Mouse (Mus musculus): ENCODE results near the gene Kras. TPM values are rescaled to one million over a fixed set of nuclear protein-coding genes. Genes with fewer than 3 reads are reported as not detected.

The Kras gene
- total and polyA plus RNA-seq, 3 experiments = 15.6 to 44.3 TPM; not detected in 1

- Histone ChIP-seq H3K27ac (ENCODE audit: control insufficient read depth, low read depth, low read length) (no peak overlapping the region), H3K36me3 (ENCODE audit: control insufficient read depth in 1 of 2, insufficient read depth in 2 of 2, low read length in 2 of 2) (peaks cover 3 to 21% of the 10 kb centered on the region in 2 experiments; a peak in 3 of 4 replicates), H3K79me2 (ENCODE audit: control insufficient read depth, insufficient read depth, low read length, poor library complexity) (peaks cover 6% of the 10 kb centered on the region), H3K9ac (ENCODE audit: control insufficient read depth, low read depth, low read length, poor library complexity, severe bottlenecking) (no peak overlapping the region), H3K27me3 (ENCODE audit: control insufficient read depth in 1 of 2, insufficient read depth in 2 of 2, low read length in 2 of 2) (no peaks in the 10 kb centered on the region), H3K4me1 (ENCODE audit: control insufficient read depth in 1 of 2, insufficient read depth in 2 of 2, low read length in 2 of 2) (no peaks in the 10 kb centered on the region), H3K4me3 (ENCODE audit: control insufficient read depth in 1 of 2, insufficient read depth in 1 of 2, low read depth in 2 of 2, low read length in 2 of 2) (no peak overlapping the region), H3K9me3 (replicated peaks; ENCODE audit: insufficient read depth, low read length) (no peaks in the 10 kb centered on the region)
- peak; percentile 60 for DNase-seq (ENCODE audit: low read depth, low spot score)
- TF ChIP-seq MYC (IDR thresholded peaks at IDR 0.05; ENCODE audit: low read depth, low read length) (no peak), TAL1 (IDR thresholded peaks at IDR 0.05; ENCODE audit: low read length) (no peak), USF1 (IDR thresholded peaks at IDR 0.05; ENCODE audit: low read depth, low read length) (no peak), ELF1 (IDR thresholded peaks at IDR 0.05; ENCODE audit: low read depth, low read length) (no peak), JUND (IDR thresholded peaks at IDR 0.05; ENCODE audit: low read depth, low read length) (no peak), POLR2AphosphoS2 (IDR thresholded peaks at IDR 0.05; ENCODE audit: low read length) (no peak), ZKSCAN1 (IDR thresholded peaks at IDR 0.05; ENCODE audit: low read depth, low read length) (no peak), ZMIZ1 (IDR thresholded peaks at IDR 0.05; ENCODE audit: low read depth, low read length) (no peak), TBP (IDR thresholded peaks at IDR 0.05; ENCODE audit: low read depth, low read length) (no peak), RAD21 (IDR thresholded peaks at IDR 0.05; ENCODE audit: low read depth, low read length) (peak; percentile 84), GABPA (IDR thresholded peaks at IDR 0.05; ENCODE audit: low read depth, low read length) (no peak), NRF1 (IDR thresholded peaks at IDR 0.05; ENCODE audit: insufficient read depth, low read depth, low read length, poor library complexity, severe bottlenecking) (no peak), E2F4 (IDR thresholded peaks at IDR 0.05; ENCODE audit: borderline replicate concordance, low read depth, low read length) (no peak), CTCF (IDR thresholded peaks at IDR 0.05 in 2 of 3, conservative IDR thresholded peaks at IDR 0.05 in 1 of 3; ENCODE audit: control insufficient read depth in 1 of 3, insufficient read depth in 1 of 3, low read depth in 2 of 3, low read length in 3 of 3, poor library complexity in 1 of 3, severe bottlenecking in 1 of 3) (peak in 2 of 3 experiments; percentile 44 to 82; a peak in 4 of 6 replicates), BHLHE40 (IDR thresholded peaks at IDR 0.05; ENCODE audit: borderline replicate concordance, low read depth, low read length) (no peak), CHD2 (IDR thresholded peaks at IDR 0.05; ENCODE audit: low read length) (no peak), MXI1 (IDR thresholded peaks at IDR 0.05; ENCODE audit: low read depth, low read length) (no peak), MAZ (IDR thresholded peaks at IDR 0.05; ENCODE audit: low read depth, low read length) (no peak), HCFC1 (IDR thresholded peaks at IDR 0.05; ENCODE audit: low read depth, low read length) (no peak), GATA1 (IDR thresholded peaks at IDR 0.05; ENCODE audit: low read depth, low read length) (no peak), SMC3 (IDR thresholded peaks at IDR 0.05; ENCODE audit: low read depth, low read length) (peak; percentile 91), MEF2A (IDR thresholded peaks at IDR 0.05; ENCODE audit: extremely low read depth, insufficient replicate concordance, low read depth, low read length, poor library complexity, severe bottlenecking) (no peak), CHD1 (IDR thresholded peaks at IDR 0.05; ENCODE audit: low read depth, low read length) (no peak), POLR2A (IDR thresholded peaks at IDR 0.05; ENCODE audit: control insufficient read depth in 1 of 2, insufficient read depth in 1 of 2, low read depth in 1 of 2, low read length in 2 of 2, poor library complexity in 1 of 2) (no peak), RCOR1 (IDR thresholded peaks at IDR 0.05; ENCODE audit: low read depth, low read length) (no peak), MYB (IDR thresholded peaks at IDR 0.05; ENCODE audit: low read depth, low read length) (no peak), KAT2A (conservative IDR thresholded peaks at IDR 0.05; ENCODE audit: low read depth, low read length) (no peak), MAX (IDR thresholded peaks at IDR 0.05; ENCODE audit: low read length) (no peak), ZC3H11A (IDR thresholded peaks at IDR 0.05; ENCODE audit: low read depth, low read length) (peak; percentile 83), TCF12 (IDR thresholded peaks at IDR 0.05; ENCODE audit: low read depth, low read length) (no peak), ETS1 (IDR thresholded peaks at IDR 0.05; ENCODE audit: low read depth, low read length) (no peak), NELFE (IDR thresholded peaks at IDR 0.05; ENCODE audit: low read depth, low read length) (no peak), EP300 (IDR thresholded peaks at IDR 0.05; ENCODE audit: low read depth in 1 of 2, low read length in 2 of 2) (no peak), UBTF (IDR thresholded peaks at IDR 0.05; ENCODE audit: borderline replicate concordance, insufficient read depth, low read depth, low read length) (no peak), SIN3A (IDR thresholded peaks at IDR 0.05; ENCODE audit: low read length) (no peak), ZNF384 (IDR thresholded peaks at IDR 0.05; ENCODE audit: low read depth, low read length) (peak; percentile 78)
Observed at GRCm38 (mm10) chr6:145242521-145242920, 7.5 kb downstream of the Kras start.
